Mouse (Mus musculus): ENCODE measurements around the gene Dtx2.

- no peak for TF ChIP-seq CTCF (IDR thresholded peaks at IDR 0.05; ENCODE audit: extremely low read depth, insufficient read depth, insufficient read length, insufficient replicate concordance)
- no peak for TF ChIP-seq POLR2A (IDR thresholded peaks at IDR 0.05; ENCODE audit: low read depth, low read length)
Observed at GRCm38 (mm10) chr5:136015586-136015985, 21.0 kb downstream of the Dtx2 start.

Data from spleen, adult 2 months (tissue).